Mouse (Mus musculus) bone marrow macrophage, adult 2 months (primary cell): Measurements from ENCODE around the gene Rps16.

Experiments
- CTCF ChIP-seq: IDR thresholded peaks from 2 replicates; pipeline ENCODE4 v1.5.1; 2012; ENCODE audit warnings: low read depth, mild to moderate bottlenecking, low read length, moderate library complexity
- POLR2A ChIP-seq: IDR thresholded peaks from 2 replicates; pipeline ENCODE4 v1.6.1; 2012; ENCODE audit warnings: mild to moderate bottlenecking, low read depth, low read length, borderline replicate concordance

DNA sequence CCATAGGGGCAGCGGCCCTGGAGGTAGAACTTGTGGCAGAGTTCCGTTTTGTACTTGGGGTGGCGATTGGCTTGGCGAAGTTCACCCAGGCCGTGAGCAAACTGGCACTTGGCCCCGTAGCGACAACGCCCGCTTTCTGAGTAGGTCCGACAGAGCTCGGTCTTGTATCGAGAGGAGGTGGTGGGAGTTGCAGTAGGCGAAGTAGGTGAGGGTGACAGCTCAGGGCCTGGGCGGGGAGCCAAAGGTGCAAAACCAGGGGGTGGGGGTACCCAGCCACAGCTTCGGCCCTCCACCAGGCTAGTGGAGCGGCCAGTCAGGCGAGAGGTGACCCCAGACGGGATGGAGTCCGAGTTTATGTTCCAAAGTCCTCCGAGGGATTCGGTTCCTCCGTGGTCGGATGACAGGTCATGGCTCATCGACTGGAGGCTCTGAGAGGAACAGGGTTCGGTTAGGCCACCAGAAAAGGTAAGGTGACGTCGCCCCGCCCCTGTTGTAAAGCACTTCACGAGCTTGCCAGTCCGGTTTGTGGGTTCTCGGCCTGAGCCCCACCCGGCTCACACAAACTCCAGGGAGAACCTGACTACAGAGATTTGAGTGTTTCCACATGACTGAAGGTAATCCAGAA is 27.7 kb downstream of the Rps16 start:
- TF ChIP-seq CTCF (no peak), POLR2A (no peak)
